Mouse (Mus musculus) testis, adult 2 months (tissue): ENCODE measurements around the gene Ssh1.

Source experiments
- CTCF ChIP-seq: fragments of 200-500 bp; IDR thresholded peaks from 2 replicates; pipeline ENCODE4 v1.5.1; 2012; ENCODE audit warnings: low read depth, mild to moderate bottlenecking, inconsistent platforms, low read length, moderate library complexity; ENCODE audit not compliant: control insufficient read depth, insufficient read depth, insufficient replicate concordance
- POLR2A ChIP-seq: fragments of 200-500 bp; IDR thresholded peaks from 2 replicates; pipeline ENCODE4 v1.6.1; 2012; ENCODE audit warnings: low read depth, mild to moderate bottlenecking, inconsistent platforms, low read length, moderate library complexity; ENCODE audit not compliant: control insufficient read depth

GRCm38 (mm10) chr5:114005100-114005499 is 11.4 kb upstream of the Ssh1 start:
- TF ChIP-seq POLR2A (no peak), CTCF (no peak)
